Mouse (Mus musculus) midbrain, embryonic 11.5 days (tissue): ENCODE results near the gene Slc27a5. TPM values are rescaled to one million over a fixed set of nuclear protein-coding genes. Genes with fewer than 3 reads are reported as not detected.

Experiments used
- ATAC-seq: fragments of 200-750 bp; cut with Nextera tagmentation; 2 replicates; pipeline ENCODE4 v1.8.0; 2017; ENCODE audit warnings: moderate TSS enrichment, moderate library complexity; ENCODE audit not compliant: low FRiP score
- DNase-seq: peaks from one replicate; pipeline ENCODE4 v3.0.0; 2015; ENCODE audit warnings: low spot score; ENCODE audit errors: missing footprints
- H3K27ac ChIP-seq: fragments of 300-500 bp; sonication (generic); 2 replicates; pipeline ENCODE4 v1.5.1; 2014; ENCODE audit warnings: low read depth, low read length
- H3K27me3 ChIP-seq: fragments of 300-500 bp; sonication (generic); 2 replicates; pipeline ENCODE4 v1.6.1; 2014; ENCODE audit warnings: mild to moderate bottlenecking, low read length, moderate library complexity, mixed read lengths; ENCODE audit not compliant: control insufficient read depth, insufficient read depth
- H3K36me3 ChIP-seq: fragments of 300-500 bp; sonication (generic); 2 replicates; pipeline ENCODE4 v1.6.1; 2014; ENCODE audit warnings: mild to moderate bottlenecking, low read length, moderate library complexity, mixed read lengths; ENCODE audit not compliant: control insufficient read depth, insufficient read depth
- H3K4me1 ChIP-seq: fragments of 300-500 bp; sonication (generic); 2 replicates; pipeline ENCODE4 v1.6.1; 2014; ENCODE audit warnings: low read length; ENCODE audit not compliant: control insufficient read depth, insufficient read depth
- H3K4me2 ChIP-seq: fragments of 300-500 bp; sonication (generic); 2 replicates; pipeline ENCODE4 v1.6.1; 2014; ENCODE audit warnings: mild to moderate bottlenecking, moderate library complexity
- H3K4me3 ChIP-seq: fragments of 300-500 bp; sonication (generic); 2 replicates; pipeline ENCODE4 v1.5.1; 2014; ENCODE audit warnings: low read depth, low read length
- H3K9ac ChIP-seq: fragments of 300-500 bp; sonication (generic); 2 replicates; pipeline ENCODE4 v1.6.1; 2014; ENCODE audit warnings: low read length
- H3K9me3 ChIP-seq: fragments of 300-500 bp; sonication (generic); 2 replicates; pipeline ENCODE4 v1.6.1; 2016; ENCODE audit warnings: low read length; ENCODE audit not compliant: control insufficient read depth
- WGBS: fragments of 180-500 bp; shearing (Covaris S2); extraction: QIAGEN DNeasy Blood & Tissue Kit; methylation state at CpG from one replicate; pipeline ENCODE4 v1.1.7; 2014; 5-methylcytosine and 5-hydroxymethylcytosine counted together
- polyA plus RNA-seq: library from polyadenylated mRNA; unstranded; fragments of >200 nt; fragmentation: Nextera tagmentation; extraction: Ambion mirVana; gene quantifications from 2 replicates; pipeline ENCODE4 v1.2.1, GENCODE M21; 2014

Gene Slc27a5
- polyA plus RNA-seq, 1 experiment from 2014 or later = not detected

GRCm38 (mm10) chr7:13037901-13038555 is 40.0 kb upstream of the Slc27a5 start, which contains the start of gene Ube2m:
Gene Ube2m, minus strand, starts transcription at chr7:13038275.
- peak; percentile 100 for DNase-seq
- peak within 1 kb of the TSS; percentile 97 for H3K9ac ChIP-seq
- peaks cover 12% of the 10 kb centered on the region for H3K36me3 ChIP-seq
- peak within 1 kb of the TSS; percentile 99 for H3K27ac ChIP-seq
- H3K4me2 ChIP-seq = peak within 1 kb of the TSS; percentile 88
- ATAC-seq = peak; percentile 93
- H3K4me3 ChIP-seq = peak within 1 kb of the TSS; percentile 85
- no peaks in the 10 kb centered on the region for H3K9me3 ChIP-seq
- under 1% methylated on average over 55 of the region's 65 CpGs for WGBS
- peaks cover 27% of the 10 kb centered on the region for H3K4me1 ChIP-seq
- peaks cover 10% of the 10 kb centered on the region for H3K27me3 ChIP-seq

GRCm38 (mm10) chr7:13037366-13037765 is 39.4 kb upstream of the Slc27a5 start:
- DNase-seq (peak; percentile 90), ATAC-seq (peak; percentile 6)
- Histone ChIP-seq H3K4me1 (peaks cover 29% of the 10 kb centered on the region), H3K9me3 (no peaks in the 10 kb centered on the region), H3K27me3 (peaks cover 4% of the 10 kb centered on the region), H3K36me3 (peaks cover 12% of the 10 kb centered on the region), H3K9ac (peak overlapping the region; percentile 97), H3K4me2 (peak overlapping the region; percentile 88), H3K4me3 (peak overlapping the region; percentile 85), H3K27ac (peak overlapping the region; percentile 99)
- under 1% methylated on average over 27 of the region's 33 CpGs for WGBS

- 53% methylated on average over 4 of the region's 4 CpGs for WGBS
- DNase-seq = no peak
- Histone ChIP-seq H3K36me3 (peaks cover 17% of the 10 kb centered on the region), H3K4me1 (peaks cover 29% of the 10 kb centered on the region), H3K27ac (no peak overlapping the region), H3K9me3 (no peaks in the 10 kb centered on the region), H3K27me3 (no peaks in the 10 kb centered on the region; the same call in 1 of the 2 replicates), H3K9ac (peak overlapping the region; percentile 97), H3K4me2 (peak overlapping the region; percentile 88), H3K4me3 (peak overlapping the region; percentile 85)
- ATAC-seq = no peak
Observed at GRCm38 (mm10) chr7:13036806-13037205, 38.8 kb upstream of the Slc27a5 start.

GRCm38 (mm10) chr7:13035211-13035855 is 37.3 kb upstream of the Slc27a5 start:
- DNase-seq (no peak), ATAC-seq (no peak)
- H3K27me3 ChIP-seq = no peaks in the 10 kb centered on the region; the same call in 1 of the 2 replicates
- peak overlapping the region; percentile 57; the same call in 1 of the 2 replicates for H3K4me3 ChIP-seq
- H3K9ac ChIP-seq = 0 out of 2 replicates have a peak overlapping the region, but pooled peaks have one; percentile 83
- 0 out of 2 replicates have a peak overlapping the region, but pooled peaks have one; percentile 90 for H3K4me2 ChIP-seq
- peaks cover 29% of the 10 kb centered on the region for H3K4me1 ChIP-seq
- peak overlapping the region; percentile 48; the same call in 1 of the 2 replicates for H3K27ac ChIP-seq
- WGBS = 85% methylated on average over 17 of the region's 17 CpGs
- H3K36me3 ChIP-seq = peaks cover 29% of the 10 kb centered on the region
- no peaks in the 10 kb centered on the region for H3K9me3 ChIP-seq

- under 1% methylated on average over 45 of the region's 45 CpGs for WGBS
- Histone ChIP-seq H3K4me1 (peaks cover 29% of the 10 kb centered on the region), H3K9me3 (no peaks in the 10 kb centered on the region), H3K27ac (peak within 1 kb of the TSS; percentile 87), H3K4me2 (peak within 1 kb of the TSS; percentile 90), H3K36me3 (peaks cover 39% of the 10 kb centered on the region), H3K4me3 (peak within 1 kb of the TSS; percentile 57), H3K27me3 (no peaks in the 10 kb centered on the region), H3K9ac (peak within 1 kb of the TSS; percentile 83)
- peak; percentile 82 for ATAC-seq
- peak; percentile 100 for DNase-seq
Observed at GRCm38 (mm10) chr7:13034148-13034977, 36.4 kb upstream of the Slc27a5 start, which contains the start of gene Chmp2a. Gene Chmp2a, minus strand, starts transcription at chr7:13034807.

GRCm38 (mm10) chr7:13033451-13034147 is 35.6 kb upstream of the Slc27a5 start:
- peak; percentile 86 for DNase-seq
- 50% methylated on average over 13 of the region's 13 CpGs for WGBS
- H3K27ac ChIP-seq = peak overlapping the region; percentile 87

GRCm38 (mm10) chr7:13032541-13032940 is 34.5 kb upstream of the Slc27a5 start:
- peaks cover 57% of the 10 kb centered on the region for H3K36me3 ChIP-seq
- no peak overlapping the region for H3K4me3 ChIP-seq
- DNase-seq = no peak

More at GRCm38 (mm10) chr7:13033451-13034147, 35.6 kb upstream of the Slc27a5 start:
- Histone ChIP-seq H3K9ac (peak overlapping the region; percentile 83), H3K4me3 (peak overlapping the region; percentile 57), H3K4me1 (peaks cover 22% of the 10 kb centered on the region), H3K9me3 (no peaks in the 10 kb centered on the region), H3K36me3 (peaks cover 47% of the 10 kb centered on the region), H3K4me2 (peak overlapping the region; percentile 90), H3K27me3 (no peaks in the 10 kb centered on the region)
- ATAC-seq = no peak

GRCm38 (mm10) chr7:13031983-13032382 is 34.0 kb upstream of the Slc27a5 start:
- ATAC-seq = no peak
- no peak overlapping the region for H3K4me2 ChIP-seq
- no peaks in the 10 kb centered on the region for H3K9me3 ChIP-seq
- no peaks in the 10 kb centered on the region for H3K27me3 ChIP-seq
- H3K4me3 ChIP-seq = no peak overlapping the region
- DNase-seq = peak; percentile 82
- 87% methylated on average over 2 of the region's 2 CpGs for WGBS
- H3K36me3 ChIP-seq = peaks cover 63% of the 10 kb centered on the region
- no peak overlapping the region for H3K9ac ChIP-seq
- peaks cover 20% of the 10 kb centered on the region for H3K4me1 ChIP-seq
- H3K27ac ChIP-seq = no peak overlapping the region

More at GRCm38 (mm10) chr7:13032541-13032940, 34.5 kb upstream of the Slc27a5 start:
- Histone ChIP-seq H3K4me1 (peaks cover 21% of the 10 kb centered on the region), H3K27me3 (no peaks in the 10 kb centered on the region), H3K4me2 (no peak overlapping the region), H3K9ac (no peak overlapping the region), H3K27ac (no peak overlapping the region), H3K9me3 (no peaks in the 10 kb centered on the region)
- 91% methylated on average over 7 of the region's 7 CpGs for WGBS
- ATAC-seq = no peak
